Mouse (Mus musculus) thymus, adult 2 months (tissue): ENCODE data around the gene Spef1. TPM values are rescaled to one million over a fixed set of nuclear protein-coding genes. Genes with fewer than 3 reads are reported as not detected.

Experiments used
- DNase-seq: peaks from one replicate; pipeline ENCODE4 v3.0.0; 2021
- H3K27ac ChIP-seq: fragments of 200-500 bp; 2 replicates; pipeline ENCODE4 v1.5.1; 2012; ENCODE audit warnings: low read length, control low read depth; ENCODE audit not compliant: control insufficient read depth, insufficient read depth
- H3K27me3 ChIP-seq: fragments of 200-500 bp; 2 replicates; pipeline ENCODE4 v1.6.1; 2012; ENCODE audit warnings: mild to moderate bottlenecking, low read length, moderate library complexity, mixed read lengths; ENCODE audit not compliant: control insufficient read depth, insufficient read depth
- H3K36me3 ChIP-seq: fragments of 200-500 bp; 2 replicates; pipeline ENCODE4 v1.6.1; 2012; ENCODE audit warnings: mild to moderate bottlenecking, low read length, moderate library complexity; ENCODE audit not compliant: control insufficient read depth, insufficient read depth
- H3K4me1 ChIP-seq: fragments of 200-500 bp; replicated peaks from 2 replicates; pipeline ENCODE4 v1.6.1; 2012; ENCODE audit warnings: low read length; ENCODE audit not compliant: control insufficient read depth, insufficient read depth
- H3K4me3 ChIP-seq: fragments of 200-500 bp; 2 replicates; pipeline ENCODE4 v1.5.1; 2012; ENCODE audit warnings: mild to moderate bottlenecking, low read length, control low read depth, moderate library complexity; ENCODE audit not compliant: control insufficient read depth, insufficient read depth
- CTCF ChIP-seq: fragments of 200-500 bp; IDR thresholded peaks from 2 replicates; pipeline ENCODE4 v1.5.1; 2012; ENCODE audit warnings: mild to moderate bottlenecking, control low read depth, low read length, moderate library complexity, borderline replicate concordance; ENCODE audit not compliant: control insufficient read depth, poor library complexity, insufficient read depth; ENCODE audit errors: extremely low read depth
- POLR2A ChIP-seq: fragments of 200-500 bp; IDR thresholded peaks from 2 replicates; pipeline ENCODE4 v1.6.1; 2012; ENCODE audit warnings: mild to moderate bottlenecking, low read length, control low read depth, moderate library complexity; ENCODE audit not compliant: control insufficient read depth, poor library complexity, insufficient read depth; ENCODE audit errors: extremely low read depth
- WGBS: fragments of 180-500 bp; shearing (Covaris S2); methylation state at CpG from one replicate; pipeline ENCODE4 v1.1.7; 2018; 5-methylcytosine and 5-hydroxymethylcytosine counted together
- polyA plus RNA-seq: library from polyadenylated mRNA; depleted of rRNA; stranded (reverse); fragments of >200 nt; gene quantifications from 2 replicates; pipeline ENCODE4 v1.2.3, GENCODE M21; 2012

The Spef1 gene
- polyA plus RNA-seq, 1 experiment = 8.7 TPM

GRCm38 (mm10) chr2:131204410-131204981, 17.4 kb upstream of the Spef1 start:
- DNase-seq = peak; percentile 19
- no peaks in the 10 kb centered on the region for H3K36me3 ChIP-seq
- TF ChIP-seq POLR2A = no peak
- no peak for TF ChIP-seq CTCF
- H3K4me1 ChIP-seq = peaks cover 8% of the 10 kb centered on the region
- H3K4me3 ChIP-seq = no peak overlapping the region
- WGBS = 18% methylated on average over 7 of the region's 7 CpGs
- H3K27ac ChIP-seq = no peak overlapping the region
- H3K27me3 ChIP-seq = no peaks in the 10 kb centered on the region

- no peak for TF ChIP-seq CTCF
- TF ChIP-seq POLR2A = no peak
- WGBS = 90% methylated on average over 6 of the region's 6 CpGs
- DNase-seq = no peak
- Histone ChIP-seq H3K36me3 (no peaks in the 10 kb centered on the region), H3K27me3 (no peaks in the 10 kb centered on the region), H3K27ac (no peak overlapping the region), H3K4me1 (peaks cover 6% of the 10 kb centered on the region; the same call in 1 of the 2 replicates), H3K4me3 (no peak overlapping the region)
Measured at GRCm38 (mm10) chr2:131203816-131204409, 16.8 kb upstream of the Spef1 start.

DNA sequence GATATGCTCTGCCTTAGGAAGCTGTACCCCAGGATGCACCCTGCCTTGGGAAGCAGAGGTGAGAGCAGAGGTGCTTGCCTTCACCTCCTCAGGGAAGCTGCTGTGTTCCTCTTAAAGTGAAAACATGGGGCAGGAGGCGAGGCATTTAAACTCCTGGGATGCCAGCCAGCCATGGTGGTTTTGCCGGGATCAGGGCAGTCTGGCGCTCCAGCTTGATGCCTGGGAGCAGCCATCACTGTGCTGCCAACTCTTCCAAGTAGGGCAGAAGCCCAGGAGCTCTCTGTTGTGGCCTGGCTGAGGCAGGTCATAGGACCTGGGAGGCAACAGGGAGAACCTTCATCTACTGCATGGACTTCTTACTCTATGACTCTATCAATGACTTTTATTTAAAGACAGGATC, 14.2 kb upstream of the Spef1 start:
- Histone ChIP-seq H3K4me1 (peaks cover 6% of the 10 kb centered on the region; the same call in 1 of the 2 replicates), H3K27me3 (no peaks in the 10 kb centered on the region), H3K36me3 (peaks cover 3% of the 10 kb centered on the region), H3K4me3 (no peak overlapping the region), H3K27ac (no peak overlapping the region)
- TF ChIP-seq POLR2A (no peak), CTCF (no peak)
- 95% methylated on average over 3 of the region's 3 CpGs for WGBS
- no peak for DNase-seq

- Histone ChIP-seq H3K36me3 (peaks cover 3% of the 10 kb centered on the region), H3K4me3 (no peak overlapping the region), H3K27ac (no peak overlapping the region), H3K4me1 (peaks cover 6% of the 10 kb centered on the region; the same call in 1 of the 2 replicates), H3K27me3 (no peaks in the 10 kb centered on the region)
- no peak for TF ChIP-seq CTCF
- no peak for TF ChIP-seq POLR2A
- 98% methylated on average over 2 of the region's 2 CpGs for WGBS
- no peak for DNase-seq
Measured at GRCm38 (mm10) chr2:131200710-131201109, 13.6 kb upstream of the Spef1 start.

- no peak for TF ChIP-seq CTCF
- no peak for TF ChIP-seq POLR2A
- Histone ChIP-seq H3K27ac (no peak overlapping the region), H3K27me3 (no peaks in the 10 kb centered on the region), H3K4me1 (no peaks in the 10 kb centered on the region), H3K36me3 (peaks cover 28% of the 10 kb centered on the region), H3K4me3 (no peak overlapping the region)
- 91% methylated on average over 16 of the region's 16 CpGs for WGBS
- no peak for DNase-seq
Measured at GRCm38 (mm10) chr2:131196606-131197316, 9.7 kb upstream of the Spef1 start.

- Histone ChIP-seq H3K4me3 (no peak overlapping the region), H3K4me1 (peaks cover 34% of the 10 kb centered on the region), H3K36me3 (peaks cover 25% of the 10 kb centered on the region), H3K27ac (peak overlapping the region; percentile 31; the same call in 1 of the 2 replicates), H3K27me3 (no peaks in the 10 kb centered on the region)
- TF ChIP-seq POLR2A (no peak), CTCF (no peak)
- peak; percentile 14 for DNase-seq
- WGBS = 46% methylated on average over 7 of the region's 7 CpGs
Measured at GRCm38 (mm10) chr2:131191005-131191390, 3.9 kb upstream of the Spef1 start.
